Mouse (Mus musculus) hematopoietic stem cell, adult 5-6 weeks (primary cell): ENCODE results near the gene Stra8. TPM values are rescaled to one million over a fixed set of nuclear protein-coding genes. Genes with fewer than 3 reads are reported as not detected.
A peak's percentile ranks its signal among the peaks of the same experiment; 100 is the strongest.

ENCODE experiments used
- ATAC-seq, 2 experiments: fragments of 125-278 bp in 1 of 2; replicated peaks in 1 of 2; 2 replicates each; pipeline ENCODE4 v1.8.0; 2016 to 2017; ENCODE audit warnings: inconsistent platforms in 2 of 2, mild to moderate bottlenecking in 2 of 2, moderate number of reproducible peaks in 2 of 2, low read depth in 1 of 2, moderate TSS enrichment in 1 of 2; ENCODE audit not compliant: low FRiP score in 2 of 2, poor library complexity in 2 of 2, severe bottlenecking in 2 of 2, insufficient read depth in 1 of 2, low TSS enrichment in 1 of 2
- total RNA-seq: library from RNA; stranded (forward); fragments of 172-1452, 232-1000 nt; gene quantifications from 2 replicates; pipeline ENCODE4 v1.2.3, GENCODE M21; 2017

The Stra8 gene
- total RNA-seq, 1 experiment from 2014 or later, result not detected

GRCm38 (mm10) chr6:34921941-34922340 is 2.0 kb downstream of the Stra8 start:
- ATAC-seq, result peak; percentile 49 to 89

- peak; percentile 77 to 87 for ATAC-seq
Observed at GRCm38 (mm10) chr6:34927156-34927555, 7.2 kb downstream of the Stra8 start.

GRCm38 (mm10) chr6:34927594-34927993 is 7.6 kb downstream of the Stra8 start:
- no peak for ATAC-seq

- ATAC-seq, result no peak
Observed at GRCm38 (mm10) chr6:34932633-34933032, 12.7 kb downstream of the Stra8 start.

- no peak for ATAC-seq
Observed at GRCm38 (mm10) chr6:34936743-34937142, 16.8 kb downstream of the Stra8 start.

- no peak for ATAC-seq
Observed at GRCm38 (mm10) chr6:34938280-34938928, 18.4 kb downstream of the Stra8 start.

- no peak for ATAC-seq
Observed at GRCm38 (mm10) chr6:34938929-34939325, 19.0 kb downstream of the Stra8 start.

GRCm38 (mm10) chr6:34939451-34939850 is 19.5 kb downstream of the Stra8 start:
- ATAC-seq, result no peak

GRCm38 (mm10) chr6:34941496-34941895 is 21.5 kb downstream of the Stra8 start:
- ATAC-seq, result no peak

GRCm38 (mm10) chr6:34942446-34942845 is 22.5 kb downstream of the Stra8 start:
- no peak for ATAC-seq

GRCm38 (mm10) chr6:34943499-34943898 is 23.5 kb downstream of the Stra8 start:
- ATAC-seq, result no peak

GRCm38 (mm10) chr6:34946486-34947079 is 26.6 kb downstream of the Stra8 start:
- no peak for ATAC-seq

GRCm38 (mm10) chr6:34948461-34948860 is 28.5 kb downstream of the Stra8 start:
- ATAC-seq, result no peak

GRCm38 (mm10) chr6:34951518-34951917 is 31.6 kb downstream of the Stra8 start:
- ATAC-seq, result no peak

GRCm38 (mm10) chr6:34951956-34952667 is 32.1 kb downstream of the Stra8 start:
- peak; percentile 11 to 19; a peak in 1 of 4 replicates for ATAC-seq

- ATAC-seq, result peak; percentile 81 to 89
Observed at GRCm38 (mm10) chr6:34954926-34955861, 35.2 kb downstream of the Stra8 start.

GRCm38 (mm10) chr6:34955862-34956241 is 35.9 kb downstream of the Stra8 start:
- ATAC-seq, result no peak; a peak in 1 of 4 replicates
